Mouse (Mus musculus) kidney, embryonic 14.5 days (tissue): Measurements from ENCODE around the gene Ngly1. TPM values are rescaled to one million over a fixed set of nuclear protein-coding genes. Genes with fewer than 3 reads are reported as not detected.
"Not testable (repeated sequence)": the region's sequence is repeated elsewhere in the genome, so short reads cannot be mapped to it uniquely, and the experiment has no call there.

Source experiments
- ATAC-seq: fragments of 200-750 bp; cut with Nextera tagmentation; 2 replicates; pipeline ENCODE4 v1.8.0; 2017; ENCODE audit warnings: moderate number of reproducible peaks, mild to moderate bottlenecking, moderate TSS enrichment, moderate library complexity; ENCODE audit not compliant: low FRiP score, low TSS enrichment
- H3K27ac ChIP-seq: fragments of 300-500 bp; sonication (generic); 2 replicates; pipeline ENCODE4 v1.5.1; 2014; ENCODE audit warnings: low read depth, mild to moderate bottlenecking, low read length, moderate library complexity, mixed read lengths
- H3K27me3 ChIP-seq: fragments of 300-500 bp; sonication (generic); 2 replicates; pipeline ENCODE4 v1.6.1; 2014; ENCODE audit warnings: mild to moderate bottlenecking, low read length; ENCODE audit not compliant: control insufficient read depth, insufficient read depth
- H3K36me3 ChIP-seq: fragments of 300-500 bp; sonication (generic); 2 replicates; pipeline ENCODE4 v1.6.1; 2014; ENCODE audit warnings: low read length, mixed read lengths; ENCODE audit not compliant: control insufficient read depth, insufficient read depth
- H3K4me1 ChIP-seq: fragments of 300-500 bp; sonication (generic); 2 replicates; pipeline ENCODE4 v1.6.1; 2014; ENCODE audit warnings: low read length, mixed read lengths; ENCODE audit not compliant: control insufficient read depth, insufficient read depth
- H3K4me2 ChIP-seq: fragments of 300-500 bp; sonication (generic); replicated peaks from 2 replicates; pipeline ENCODE4 v1.6.1; 2014; ENCODE audit warnings: low read depth, mild to moderate bottlenecking, low read length
- H3K4me3 ChIP-seq: fragments of 300-500 bp; sonication (generic); 2 replicates; pipeline ENCODE4 v1.5.1; 2014; ENCODE audit warnings: mild to moderate bottlenecking, low read length
- H3K9ac ChIP-seq: fragments of 300-500 bp; sonication (generic); 2 replicates; pipeline ENCODE4 v1.6.1; 2014; ENCODE audit warnings: low read depth, mild to moderate bottlenecking, low read length, moderate library complexity
- H3K9me3 ChIP-seq: fragments of 300-500 bp; sonication (generic); 2 replicates; pipeline ENCODE4 v1.6.1; 2016; ENCODE audit warnings: low read length; ENCODE audit not compliant: control insufficient read depth
- WGBS: fragments of 180-500 bp; shearing (Covaris S2); extraction: QIAGEN DNeasy Blood & Tissue Kit; methylation state at CpG from one replicate; pipeline ENCODE4 v1.1.7; 2014; 5-methylcytosine and 5-hydroxymethylcytosine counted together
- polyA plus RNA-seq: library from polyadenylated mRNA; unstranded; fragments of >200 nt; fragmentation: Nextera tagmentation; extraction: Ambion mirVana; gene quantifications from 2 replicates; pipeline ENCODE4 v1.2.1, GENCODE M21; 2014

Ngly1 gene
- polyA plus RNA-seq, 1 experiment from 2014 or later, result 36.6 TPM

DNA sequence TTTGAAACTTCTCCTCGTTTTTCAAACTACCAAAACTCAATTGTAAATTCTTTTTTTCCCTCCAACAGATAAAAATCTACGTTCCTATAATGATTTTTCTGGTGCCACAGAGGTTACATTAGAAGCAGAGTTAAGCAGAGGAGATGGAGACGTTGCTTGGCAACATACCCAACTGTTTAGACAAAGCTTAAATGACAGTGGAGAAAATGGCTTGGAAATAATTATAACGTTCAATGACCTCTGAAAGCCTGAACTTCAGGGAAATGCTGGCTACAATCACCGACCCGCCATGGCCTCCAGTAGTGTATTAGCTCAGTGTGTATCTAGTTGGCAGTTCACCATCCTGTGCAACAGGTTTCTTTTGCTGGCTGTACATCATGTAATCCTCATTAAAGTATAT is 61.7 kb downstream of the Ngly1 start:
- no peak overlapping the region for H3K27ac ChIP-seq
- H3K9ac ChIP-seq, result no peak overlapping the region
- ATAC-seq, result no peak
- no peaks in the 10 kb centered on the region for H3K27me3 ChIP-seq
- no peaks in the 10 kb centered on the region for H3K4me1 ChIP-seq
- H3K4me2 ChIP-seq, result no peak overlapping the region
- WGBS, result 59% methylated on average over 6 of the region's 6 CpGs
- no peaks in the 10 kb centered on the region for H3K9me3 ChIP-seq
- no peak overlapping the region for H3K4me3 ChIP-seq
- H3K36me3 ChIP-seq, result no peaks in the 10 kb centered on the region

DNA sequence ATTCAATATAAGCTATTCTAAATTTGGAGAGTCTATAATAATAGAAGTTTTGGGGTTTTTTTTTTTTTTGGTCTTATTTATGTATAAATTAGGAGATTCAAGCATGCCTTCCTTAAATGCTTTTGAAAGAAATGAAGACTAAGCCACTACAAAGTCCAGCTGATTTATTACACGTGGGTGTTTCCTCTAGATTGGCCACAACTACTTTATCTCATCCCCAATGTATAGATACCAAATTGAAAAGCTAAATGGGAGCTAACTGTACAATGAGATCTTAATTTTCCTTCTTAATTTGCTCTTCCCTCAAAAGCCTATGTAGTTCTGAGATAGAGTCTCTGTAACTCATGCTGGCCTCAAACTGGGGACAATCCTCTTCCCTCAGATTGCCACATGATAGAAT is 63.5 kb downstream of the Ngly1 start:
- Histone ChIP-seq H3K9me3 (no peaks in the 10 kb centered on the region), H3K36me3 (no peaks in the 10 kb centered on the region), H3K4me2 (no peak overlapping the region), H3K27ac (no peak overlapping the region), H3K27me3 (no peaks in the 10 kb centered on the region), H3K4me1 (no peaks in the 10 kb centered on the region), H3K9ac (no peak overlapping the region), H3K4me3 (no peak overlapping the region)
- ATAC-seq, result no peak
- 82% methylated on average over 1 of the region's 1 CpGs for WGBS

DNA sequence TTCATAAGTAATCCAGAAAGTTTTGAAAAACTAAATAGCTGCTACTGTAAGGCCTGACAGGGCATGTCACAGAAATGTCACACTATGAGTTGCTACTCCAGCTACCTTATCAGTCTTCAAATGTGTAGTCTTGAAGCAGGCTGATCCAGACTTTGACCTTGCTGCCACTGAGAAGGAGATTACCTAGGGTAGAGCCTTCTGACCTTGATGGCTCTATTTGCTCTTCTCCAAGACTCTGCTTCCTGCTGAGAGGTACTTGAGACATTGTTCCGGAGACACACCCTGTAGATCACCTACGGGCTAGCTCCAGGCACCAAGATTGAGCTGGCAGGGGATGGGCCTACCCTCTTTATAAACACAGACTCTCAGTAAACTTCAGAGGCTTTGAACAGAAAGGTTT is 64.0 kb downstream of the Ngly1 start:
- not testable (repeated sequence) for H3K4me1 ChIP-seq, H3K9me3 ChIP-seq, H3K27ac ChIP-seq, H3K4me2 ChIP-seq, ATAC-seq, H3K4me3 ChIP-seq, H3K9ac ChIP-seq, H3K36me3 ChIP-seq, H3K27me3 ChIP-seq
- WGBS, result 91% methylated on average over 2 of the region's 2 CpGs

DNA sequence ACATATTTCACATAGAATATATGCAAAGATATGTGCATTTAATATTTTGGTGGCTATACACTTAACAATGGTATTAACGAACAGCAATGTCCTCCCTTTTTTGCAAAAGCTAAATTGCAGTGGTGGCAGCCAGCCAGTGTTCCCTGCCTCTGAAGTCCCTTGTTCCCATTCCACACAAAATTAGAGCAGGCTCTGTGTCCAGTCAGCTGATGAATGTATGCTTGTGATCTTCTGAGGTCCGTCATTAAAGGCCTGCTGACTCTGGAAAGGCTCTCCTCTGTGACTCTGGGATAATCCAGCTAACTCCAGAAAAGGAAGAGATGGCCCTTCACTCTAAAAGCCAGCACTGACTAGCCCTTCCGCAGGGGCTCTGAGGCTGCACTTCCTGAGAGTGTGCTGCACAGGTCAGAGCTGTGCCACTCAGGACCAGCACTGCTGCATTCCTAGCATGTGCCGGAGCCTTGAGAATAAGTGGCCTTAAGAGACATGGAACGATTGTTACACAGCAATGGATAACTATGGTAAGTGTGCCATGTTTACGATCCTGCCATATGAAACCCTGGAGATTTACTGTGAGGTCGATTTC is 64.9 kb downstream of the Ngly1 start:
- 48% methylated on average over 7 of the region's 7 CpGs for WGBS
- Histone ChIP-seq H3K4me1 (no peaks in the 10 kb centered on the region), H3K4me3 (no peak overlapping the region), H3K36me3 (no peaks in the 10 kb centered on the region), H3K4me2 (no peak overlapping the region), H3K9ac (no peak overlapping the region), H3K27ac (no peak overlapping the region), H3K9me3 (no peaks in the 10 kb centered on the region), H3K27me3 (no peaks in the 10 kb centered on the region)
- ATAC-seq, result peak; percentile 60; the same call in 1 of the 2 replicates

DNA sequence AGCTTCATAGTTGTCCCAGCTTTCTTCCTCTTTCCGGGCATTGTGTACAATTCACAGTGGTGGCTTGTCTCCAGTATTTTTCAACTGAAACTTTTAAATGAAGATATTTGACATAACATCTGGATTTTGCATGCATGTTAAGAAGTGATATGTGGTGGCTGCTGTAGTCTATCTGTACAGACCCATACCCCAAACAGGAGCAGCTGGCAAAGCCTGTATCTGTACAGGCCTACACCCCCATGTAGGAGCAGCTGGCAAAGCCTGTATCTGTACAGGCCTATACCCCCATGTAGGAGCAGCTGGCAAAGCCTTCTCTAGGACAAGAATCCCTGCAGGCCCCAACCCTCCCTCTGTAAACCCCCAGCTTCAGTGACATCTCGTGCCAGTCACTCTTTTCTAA is 65.8 kb downstream of the Ngly1 start:
- 89% methylated on average over 2 of the region's 2 CpGs for WGBS
- Histone ChIP-seq H3K27ac (no peak overlapping the region), H3K4me3 (no peak overlapping the region)

DNA sequence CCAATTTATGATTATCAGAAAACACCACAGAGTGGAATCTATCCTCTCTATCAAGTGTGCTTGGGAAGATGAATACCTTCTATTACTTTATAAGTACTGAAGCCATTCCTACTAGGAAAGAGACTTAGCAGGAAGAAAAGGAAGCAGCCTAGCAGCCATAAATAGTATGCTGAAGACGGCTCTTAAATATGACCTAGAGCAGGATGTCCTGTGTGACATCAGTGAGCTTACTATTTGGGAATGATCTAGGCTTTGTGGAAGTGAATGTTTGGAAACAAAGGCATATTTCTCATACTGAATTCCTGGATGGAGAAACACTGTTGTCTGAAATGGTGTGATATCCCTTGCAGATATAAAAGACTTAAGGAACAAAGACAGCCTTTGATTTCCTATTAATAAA is 67.6 kb downstream of the Ngly1 start:
- Histone ChIP-seq H3K9me3 (no peaks in the 10 kb centered on the region), H3K4me3 (no peak overlapping the region), H3K4me2 (no peak overlapping the region), H3K27ac (no peak overlapping the region), H3K9ac (no peak overlapping the region), H3K36me3 (no peaks in the 10 kb centered on the region), H3K27me3 (no peaks in the 10 kb centered on the region), H3K4me1 (no peaks in the 10 kb centered on the region)
- no peak for ATAC-seq
- 48% methylated on average over 1 of the region's 1 CpGs for WGBS

More for the DNA sequence above, 65.8 kb downstream of the Ngly1 start:
- no peaks in the 10 kb centered on the region for H3K27me3 ChIP-seq
- H3K4me2 ChIP-seq, result no peak overlapping the region
- H3K36me3 ChIP-seq, result no peaks in the 10 kb centered on the region
- H3K9me3 ChIP-seq, result no peaks in the 10 kb centered on the region
- ATAC-seq, result no peak
- H3K9ac ChIP-seq, result no peak overlapping the region
- no peaks in the 10 kb centered on the region for H3K4me1 ChIP-seq

DNA sequence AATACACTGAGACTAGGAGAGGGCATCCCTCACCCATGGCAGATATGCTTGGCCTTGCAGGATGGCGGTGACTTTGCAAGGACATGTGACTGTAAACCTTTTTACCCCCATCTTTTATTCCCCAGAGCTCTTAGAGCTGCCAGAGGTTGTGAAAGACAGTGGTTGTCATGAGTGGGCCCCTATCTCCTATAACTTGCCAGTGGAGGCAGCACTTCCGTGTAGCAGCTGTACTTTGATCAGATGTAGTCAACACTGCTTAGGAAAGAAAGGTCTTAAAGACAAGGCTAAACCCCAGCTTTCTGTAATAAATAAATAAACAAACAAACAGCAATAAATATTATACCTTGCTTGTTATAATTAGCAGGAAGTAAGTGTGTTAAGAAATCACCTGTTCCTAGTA is 70.7 kb downstream of the Ngly1 start:
- no peaks in the 10 kb centered on the region for H3K36me3 ChIP-seq
- no peaks in the 10 kb centered on the region for H3K4me1 ChIP-seq
- no peak overlapping the region for H3K9ac ChIP-seq
- H3K4me2 ChIP-seq, result no peak overlapping the region
- no peak overlapping the region for H3K4me3 ChIP-seq
- H3K27me3 ChIP-seq, result no peaks in the 10 kb centered on the region
- no peak for ATAC-seq
- no peak overlapping the region for H3K27ac ChIP-seq
- H3K9me3 ChIP-seq, result no peaks in the 10 kb centered on the region
- WGBS, result 82% methylated on average over 2 of the region's 2 CpGs

DNA sequence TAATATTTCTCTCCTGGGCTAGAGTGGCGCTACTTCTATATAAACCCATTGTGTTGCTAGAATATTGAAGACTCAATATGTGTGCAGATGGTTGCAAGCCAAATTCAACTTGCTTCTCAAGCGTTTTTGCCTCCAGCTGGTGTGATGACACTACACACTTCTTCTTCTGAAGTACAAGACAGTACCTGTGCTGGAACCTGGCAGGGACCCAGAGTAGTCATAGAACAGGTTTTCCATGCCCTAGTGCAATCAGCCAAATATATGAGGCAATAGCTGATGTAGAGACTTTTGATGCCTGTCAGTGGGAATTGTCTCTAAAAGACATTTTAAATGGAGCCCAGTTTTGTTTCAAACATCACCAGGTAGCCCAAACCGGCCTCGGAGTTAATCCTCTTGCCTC is 75.3 kb downstream of the Ngly1 start:
- Histone ChIP-seq H3K27ac (no peak overlapping the region), H3K27me3 (no peaks in the 10 kb centered on the region), H3K9me3 (no peaks in the 10 kb centered on the region), H3K4me2 (no peak overlapping the region), H3K9ac (no peak overlapping the region), H3K4me3 (no peak overlapping the region), H3K36me3 (no peaks in the 10 kb centered on the region), H3K4me1 (no peaks in the 10 kb centered on the region)
- WGBS, result 88% methylated on average over 4 of the region's 4 CpGs
- no peak for ATAC-seq

DNA sequence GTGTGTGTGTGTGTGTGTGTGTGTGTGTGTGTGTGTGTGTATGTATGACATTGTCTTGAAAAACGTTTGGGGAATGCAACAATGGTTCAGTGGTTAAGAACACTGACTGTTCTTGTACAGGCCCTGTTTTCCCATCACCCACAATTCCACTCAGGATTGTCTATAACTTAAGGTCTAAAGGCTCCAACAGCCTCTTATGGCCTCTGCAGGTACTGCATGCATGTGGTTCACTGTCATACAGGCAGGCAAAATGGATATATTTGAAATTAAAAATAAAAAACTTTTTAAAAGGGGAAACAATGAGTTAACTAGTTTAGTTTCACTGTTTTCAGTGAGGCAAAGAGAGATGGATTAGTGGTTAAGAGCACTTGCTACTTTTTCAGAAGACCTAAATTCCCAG is 76.1 kb downstream of the Ngly1 start:
- 44% methylated on average over 1 of the region's 1 CpGs for whole genome bisulfite sequencing
- Histone ChIP-seq H3K36me3 (no peaks in the 10 kb centered on the region), H3K9me3 (no peaks in the 10 kb centered on the region), H3K4me3 (no peak overlapping the region), H3K4me1 (no peaks in the 10 kb centered on the region), H3K27ac (no peak overlapping the region), H3K4me2 (no peak overlapping the region), H3K27me3 (no peaks in the 10 kb centered on the region), H3K9ac (no peak overlapping the region)
- ATAC-seq, result no peak
